Mouse (Mus musculus) heart, postnatal 36 days (tissue): ENCODE measurements around the gene Herpud1. TPM values are rescaled to one million over a fixed set of nuclear protein-coding genes. Genes with fewer than 3 reads are reported as not detected.

Experiments
- DNase-seq, 2 experiments: peaks; one replicate each; pipeline ENCODE4 v3.0.0; 2021 to 2022
- intact Hi-C: fragments of 180-260 bp; cut with DNase I; formaldehyde crosslinking; loops from one replicate; pipeline ENCODE4 v1.15.1; 2025
- total RNA-seq, 2 experiments: library from RNA; stranded (reverse); gene quantifications; 2 replicates each; pipeline ENCODE4 v1.2.3; 2021

Herpud1 gene
- total RNA-seq, result 100 to 1,000 TPM; 281 to 377 TPM

DNA sequence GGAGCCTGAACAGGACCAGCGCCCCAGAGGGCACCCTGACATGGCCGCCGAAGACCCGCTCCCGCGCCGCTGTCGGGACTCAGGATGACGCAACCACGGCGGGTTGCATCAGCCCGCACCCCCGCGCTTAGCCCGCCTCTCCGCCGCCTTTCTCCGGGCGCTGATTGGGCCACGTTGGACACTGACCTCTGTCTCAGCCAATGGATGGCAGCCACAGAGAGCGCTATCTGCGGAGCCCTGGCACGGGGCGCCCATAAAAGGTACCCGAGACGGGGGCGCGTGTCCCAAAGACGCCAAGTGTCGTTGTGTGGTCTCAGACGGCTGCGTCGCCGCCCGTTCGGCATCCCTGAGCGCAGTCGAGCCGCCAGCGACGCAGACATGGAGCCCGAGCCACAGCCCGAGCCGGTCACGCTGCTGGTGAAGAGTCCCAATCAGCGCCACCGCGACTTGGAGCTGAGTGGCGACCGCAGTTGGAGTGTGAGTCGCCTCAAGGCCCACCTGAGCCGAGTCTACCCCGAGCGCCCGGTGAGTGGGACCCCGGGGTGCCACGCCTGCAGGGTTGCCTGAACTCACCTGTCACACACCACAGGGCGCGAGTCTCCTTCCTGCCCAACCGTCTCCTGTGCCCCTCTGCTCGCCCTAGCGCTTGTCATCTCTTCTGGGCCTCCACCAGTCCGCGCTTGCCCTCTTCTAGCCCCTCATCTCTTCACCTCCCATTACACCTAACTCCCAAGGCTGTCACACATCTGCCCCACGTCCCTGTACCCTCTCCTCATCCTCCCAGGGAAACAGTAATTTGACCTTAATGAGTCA, at the start of gene Herpud1:
Gene Herpud1 (plus strand): TSS at position 225 of the 813 bp plus-strand sequence.
- DNase-seq, result peak; percentile 97 to 98
- intact Hi-C loops, result loop anchor here (1.0 kb wide), 2 partner anchors 23 to 28 kb away; no protein-coding TSS in a partner anchor

- DNase-seq, result no peak
- intact Hi-C loops, result loop anchor here (10.0 kb wide), 2 partner anchors 237 to 347 kb away; no protein-coding TSS in a partner anchor
Measured at GRCm38 (mm10) chr8:94337559-94337958, 48.7 kb upstream of the Herpud1 start.

DNA sequence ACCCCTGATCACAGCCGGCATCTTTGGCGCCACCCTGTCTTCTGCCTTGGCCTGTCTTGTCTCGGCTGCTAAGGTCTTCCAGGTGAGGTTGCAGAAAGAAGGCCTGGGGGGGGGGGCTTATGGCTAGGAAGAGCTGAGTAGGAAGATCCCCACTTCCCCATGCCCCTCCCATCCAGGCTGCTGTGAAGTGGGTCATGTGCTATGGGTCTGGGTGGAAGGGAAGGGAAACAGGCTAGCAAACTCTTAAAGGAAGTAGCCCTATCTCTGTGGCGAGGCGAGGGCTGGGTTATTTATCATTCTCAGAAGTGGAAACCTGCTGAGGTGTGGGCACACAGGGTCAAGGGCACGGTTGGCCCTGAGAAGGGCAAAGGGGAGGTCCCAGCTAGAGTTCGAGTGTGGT, 45.4 kb upstream of the Herpud1 start:
- DNase-seq, result no peak
- intact Hi-C loops, result no loop called here

GRCm38 (mm10) chr8:94342691-94343090, 43.5 kb upstream of the Herpud1 start:
- DNase-seq, result no peak
- intact Hi-C loops, result loop anchor here (1.0 kb wide), 3 partner anchors 55 to 144 kb away; partner anchors contain the start of gene Nlrc5

DNA sequence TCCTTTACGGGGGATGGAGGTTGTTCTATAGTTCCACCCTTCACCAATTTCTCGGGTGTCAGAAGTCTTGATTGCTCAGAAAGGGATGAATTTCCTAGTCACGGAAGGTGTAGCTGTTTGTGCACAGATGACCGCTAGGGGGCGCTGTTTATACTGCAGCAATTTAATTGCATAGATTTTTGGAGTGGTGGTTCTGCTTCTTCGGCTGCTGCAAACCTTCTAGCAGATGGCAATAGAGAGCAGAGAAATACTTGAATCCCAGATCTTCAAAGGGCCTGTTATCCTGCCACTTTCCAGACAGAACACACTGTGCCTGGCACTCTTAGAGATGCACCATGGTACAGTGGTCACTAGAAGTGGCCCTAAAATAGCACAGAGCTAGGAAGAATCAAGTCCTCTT, 42.9 kb upstream of the Herpud1 start:
- DNase-seq, result peak; percentile 86 to 87
- intact Hi-C loops, result loop anchor here (1.0 kb wide), 3 partner anchors 54 to 143 kb away; partner anchors contain the start of gene Nlrc5

- intact Hi-C loops, result loop anchor here (1.0 kb wide), 3 partner anchors 53 to 142 kb away; partner anchors contain the start of gene Nlrc5
- no peak for DNase-seq
Measured at GRCm38 (mm10) chr8:94343778-94344320, 42.4 kb upstream of the Herpud1 start.

GRCm38 (mm10) chr8:94345657-94346056, 40.6 kb upstream of the Herpud1 start:
- DNase-seq, result no peak
- intact Hi-C loops, result no loop called here

GRCm38 (mm10) chr8:94346264-94346663, 40.0 kb upstream of the Herpud1 start:
- intact Hi-C loops, result no loop called here
- DNase-seq, result no peak

GRCm38 (mm10) chr8:94348425-94348824, 37.8 kb upstream of the Herpud1 start:
- no peak for DNase-seq
- intact Hi-C loops, result no loop called here

GRCm38 (mm10) chr8:94354069-94354531, 32.1 kb upstream of the Herpud1 start:
- DNase-seq, result peak in 1 of 2 experiments; percentile 33
- intact Hi-C loops, result no loop called here

- intact Hi-C loops, result no loop called here
- DNase-seq, result peak in 1 of 2 experiments; percentile 37
Measured at GRCm38 (mm10) chr8:94354571-94354970, 31.7 kb upstream of the Herpud1 start.

- DNase-seq, result peak in 1 of 2 experiments; percentile 26
- intact Hi-C loops, result no loop called here
Measured at GRCm38 (mm10) chr8:94357220-94357619, 29.0 kb upstream of the Herpud1 start.

DNA sequence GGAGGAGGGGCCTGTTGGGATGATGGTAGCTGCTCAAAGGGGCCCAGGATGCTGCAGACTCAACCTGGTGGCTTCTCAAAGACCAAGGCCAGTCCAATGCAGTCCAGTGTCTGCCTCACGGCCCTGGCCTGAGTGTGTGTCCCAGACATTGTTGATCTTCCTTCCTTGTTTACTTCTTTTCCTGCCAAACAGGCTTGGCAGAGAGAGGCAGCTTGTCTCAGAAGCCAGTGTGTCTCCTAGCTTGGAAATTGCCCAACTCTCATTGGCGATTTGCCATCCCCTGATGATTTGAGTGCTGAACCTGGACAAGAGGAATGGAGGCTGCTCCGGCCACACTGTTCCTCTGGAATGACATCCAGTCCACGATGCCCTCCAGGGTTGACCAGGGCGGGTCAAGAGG, 27.7 kb upstream of the Herpud1 start:
- intact Hi-C loops, result loop anchor here (1.0 kb wide), 1 partner anchor 29 kb away; no protein-coding TSS in a partner anchor
- DNase-seq, result peak; percentile 83 to 85

DNA sequence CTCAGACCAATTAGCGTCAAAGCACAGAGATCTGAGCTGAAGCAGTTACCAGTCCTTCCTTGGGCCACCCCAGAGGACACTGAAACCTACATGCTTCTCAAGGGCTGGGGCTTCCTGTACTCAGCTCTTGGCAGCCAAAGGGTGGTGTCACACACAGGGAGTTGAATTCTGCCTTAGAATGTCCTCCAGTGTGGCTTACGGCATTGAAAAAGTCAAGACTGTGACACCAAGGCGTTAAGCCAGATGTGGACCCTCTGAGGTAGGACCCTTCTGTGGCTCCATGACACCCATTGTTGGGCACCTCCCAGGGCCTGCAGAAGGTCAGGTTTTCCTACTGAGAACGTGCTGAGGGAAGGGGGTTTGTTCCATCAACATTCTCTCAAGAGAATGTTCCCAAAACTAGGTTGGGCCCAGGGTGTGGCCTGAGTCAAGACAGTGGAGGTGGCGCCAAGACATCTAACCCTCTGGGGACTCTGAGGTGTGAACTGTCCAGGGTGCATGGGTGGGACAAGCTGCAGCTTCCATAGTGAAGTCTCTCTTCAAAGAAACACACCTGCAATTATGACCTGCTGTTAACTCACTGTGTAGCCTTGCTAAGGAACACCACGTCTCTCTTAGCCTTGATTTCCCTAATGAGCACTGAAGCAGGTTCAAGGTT, 24.3 kb upstream of the Herpud1 start:
- intact Hi-C loops, result no loop called here
- DNase-seq, result peak; percentile 34 to 42

DNA sequence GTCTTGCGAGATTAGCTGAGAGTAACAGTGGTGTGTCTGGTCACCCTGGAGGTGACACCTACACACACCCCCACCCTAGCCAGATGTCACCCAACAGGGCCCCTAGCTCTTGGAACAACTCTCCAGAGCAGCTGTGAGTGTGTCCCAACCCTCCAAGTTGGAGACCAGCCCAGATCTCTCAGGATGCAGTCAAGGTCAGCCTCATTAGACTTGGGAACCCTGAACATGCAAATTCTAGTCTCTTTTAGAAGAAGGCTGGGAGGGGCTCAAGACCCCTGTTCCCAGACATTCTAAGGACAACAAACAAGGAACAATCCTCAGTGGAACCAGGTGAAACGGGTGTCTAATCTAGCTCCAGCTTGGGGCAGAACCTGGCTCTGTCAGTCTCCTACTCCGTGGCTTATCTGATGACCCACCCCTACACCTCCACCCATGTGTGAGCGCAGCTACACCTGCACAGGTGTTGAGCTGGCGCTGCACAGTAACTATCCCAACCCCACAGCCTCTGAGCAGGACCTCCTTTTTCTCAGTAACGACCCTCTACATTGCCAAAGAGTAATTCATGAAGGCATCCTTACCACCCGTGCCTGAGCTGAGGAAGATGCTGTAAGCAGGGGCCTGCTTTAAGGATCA, 23.5 kb upstream of the Herpud1 start:
- intact Hi-C loops, result loop anchor here (1.0 kb wide), 1 partner anchor 25 kb away; no protein-coding TSS in a partner anchor
- peak; percentile 66 to 70 for DNase-seq

DNA sequence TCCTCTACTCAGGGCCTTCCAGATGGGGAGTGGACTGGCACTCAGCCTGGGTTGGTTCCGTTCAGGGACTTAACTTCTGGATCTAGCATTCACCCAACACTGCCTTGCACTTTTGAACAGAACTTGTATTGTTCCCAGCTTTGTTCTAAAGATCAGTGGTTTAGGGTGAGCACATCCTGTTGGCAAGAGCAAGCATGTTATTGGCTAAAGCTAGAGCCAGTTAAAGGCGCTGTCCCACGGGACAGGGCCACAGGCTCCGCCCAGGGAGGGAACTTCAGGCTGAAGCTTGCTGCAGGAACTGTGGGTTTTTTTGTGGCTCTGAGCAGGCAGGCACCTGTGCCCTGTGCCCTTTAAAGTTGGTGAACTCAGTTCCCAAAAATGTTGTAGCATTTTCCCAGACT, 22.9 kb upstream of the Herpud1 start:
- peak; percentile 82 to 84 for DNase-seq
- intact Hi-C loops, result loop anchor here (1.0 kb wide), 1 partner anchor 24 kb away; no protein-coding TSS in a partner anchor

GRCm38 (mm10) chr8:94363906-94364305, 22.3 kb upstream of the Herpud1 start:
- intact Hi-C loops, result loop anchor here (1.0 kb wide), 1 partner anchor 23 kb away; no protein-coding TSS in a partner anchor
- DNase-seq, result peak; percentile 64 to 66

DNA sequence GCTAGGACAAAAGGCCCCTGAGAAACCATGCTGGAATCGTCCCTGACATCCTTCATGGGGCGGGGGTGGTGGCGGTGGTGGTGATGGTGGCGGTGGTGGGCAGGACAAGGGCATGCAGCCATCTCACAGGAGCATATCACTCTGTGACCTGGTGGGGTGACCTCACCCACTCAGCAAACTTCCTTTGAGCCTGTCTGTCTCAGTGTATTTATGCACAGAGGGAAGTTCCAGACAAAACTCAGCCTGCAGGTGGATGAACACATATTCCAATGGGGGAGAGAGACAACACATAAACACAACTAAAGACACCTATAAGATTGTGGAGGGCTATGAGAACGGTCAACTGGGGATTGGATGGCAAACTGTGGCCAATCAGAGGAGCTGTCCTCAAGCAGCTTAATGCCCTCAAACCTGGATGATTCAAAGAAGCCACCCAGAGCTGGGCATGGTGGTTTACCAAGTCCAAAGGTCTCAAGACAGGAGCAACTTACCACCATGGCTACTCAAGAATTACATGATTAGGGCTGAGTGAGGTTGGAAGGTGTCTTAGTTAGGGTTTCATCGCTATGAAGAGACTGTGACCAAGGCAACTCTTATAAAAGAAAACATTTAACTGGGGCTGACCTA, 21.4 kb upstream of the Herpud1 start:
- intact Hi-C loops, result no loop called here

DNA sequence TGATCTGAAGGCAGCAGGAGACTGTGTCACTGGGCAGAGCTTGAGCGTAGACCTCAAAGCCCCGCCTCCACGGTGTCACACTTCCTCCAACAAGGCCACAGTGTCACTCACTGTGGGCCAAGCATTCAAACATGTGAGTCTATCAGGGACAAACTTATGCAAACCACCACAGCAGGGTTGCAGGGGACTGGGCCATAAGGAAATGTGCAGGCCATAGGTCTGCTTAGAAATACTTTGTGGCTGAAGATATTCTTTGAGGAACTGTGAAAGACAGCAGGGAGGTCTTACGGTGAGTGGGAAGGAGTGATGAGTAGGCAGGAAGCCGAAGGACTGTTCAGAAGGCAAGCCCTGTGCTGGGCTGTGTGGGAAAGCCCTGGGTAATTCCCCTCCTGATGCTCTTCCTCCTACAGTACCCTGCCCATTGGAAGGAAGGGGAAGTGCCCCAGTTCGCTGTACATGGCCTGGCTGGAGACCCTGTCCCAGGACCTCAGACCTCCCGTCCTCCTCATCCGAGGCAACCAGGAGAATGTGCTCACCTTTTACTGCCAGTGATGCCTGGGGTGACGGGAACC, 20.7 kb upstream of the Herpud1 start:
- intact Hi-C loops, result no loop called here
- peak in 1 of 2 experiments; percentile 41 for DNase-seq

More for the DNA sequence above, 21.4 kb upstream of the Herpud1 start:
- no peak for DNase-seq
